Mouse (Mus musculus) C2C12 (cell line): Measurements from ENCODE around the gene Hoxa3. TPM values are rescaled to one million over a fixed set of nuclear protein-coding genes. Genes with fewer than 3 reads are reported as not detected.

Experiments used
- H3K27me3 ChIP-seq: one replicate; pipeline ENCODE4 v1.6.1; 2011; ENCODE audit not compliant: control insufficient read depth, insufficient read depth, insufficient read length
- H3K36me3 ChIP-seq: one replicate; pipeline ENCODE4 v1.6.1; 2011; ENCODE audit not compliant: control insufficient read depth, insufficient read depth
- H3K4me3 ChIP-seq: one replicate; pipeline ENCODE4 v1.5.1; 2011; ENCODE audit warnings: mild to moderate bottlenecking, control low read depth; ENCODE audit not compliant: poor library complexity, insufficient read depth, severe bottlenecking
- H3K79me2 ChIP-seq: one replicate; pipeline ENCODE4 v1.6.1; 2011; ENCODE audit not compliant: control insufficient read depth, insufficient read depth
- H3K79me3 ChIP-seq: one replicate; pipeline ENCODE4 v1.6.1; 2011; ENCODE audit warnings: low read depth, control low read depth
- H3ac ChIP-seq: one replicate; pipeline ENCODE3; 2011; ENCODE audit warnings: low read depth; ENCODE audit not compliant: control insufficient read depth, insufficient read length
- CEBPB ChIP-seq: IDR thresholded peaks from one replicate; pipeline ENCODE4 v1.6.1; 2011; ENCODE audit warnings: low read depth, mild to moderate bottlenecking, control low read depth, moderate library complexity
- CTCF ChIP-seq: IDR thresholded peaks from one replicate; pipeline ENCODE4 v1.5.1; 2011; ENCODE audit not compliant: control insufficient read depth, insufficient read depth, insufficient read length
- FOSL1 ChIP-seq: IDR thresholded peaks from one replicate; pipeline ENCODE4 v1.8.0; 2011; ENCODE audit warnings: mild to moderate bottlenecking, low read length; ENCODE audit not compliant: poor library complexity, insufficient read depth, severe bottlenecking
- MAX ChIP-seq: IDR thresholded peaks from one replicate; pipeline ENCODE4 v1.6.1; 2011; ENCODE audit warnings: mild to moderate bottlenecking, control low read depth
- MYOD1 ChIP-seq: IDR thresholded peaks from one replicate; pipeline ENCODE4 v1.6.1; 2011; ENCODE audit warnings: low read depth; ENCODE audit not compliant: control insufficient read depth, insufficient read length
- MYOG ChIP-seq: IDR thresholded peaks from one replicate; pipeline ENCODE4 v1.6.1; 2011; ENCODE audit not compliant: control insufficient read depth, insufficient read length; ENCODE audit errors: extremely low read depth
- USF1 ChIP-seq: IDR thresholded peaks from one replicate; pipeline ENCODE4 v1.6.1; 2011; ENCODE audit warnings: low read depth, mild to moderate bottlenecking, control low read depth, moderate library complexity
- polyA plus RNA-seq: library from polyadenylated mRNA; unstranded; fragments of >200 nt; fragmentation: generic; extraction: Trizol; gene quantifications from one replicate; pipeline ENCODE4 v1.2.1, GENCODE M21; 2012; ENCODE audit warnings: missing spikeins

Hoxa3 gene
- polyA plus RNA-seq, 1 experiment: 0.67 TPM

- no peak for TF ChIP-seq CTCF
- no peak for TF ChIP-seq USF1
- no peak for TF ChIP-seq MYOG
- no peak for TF ChIP-seq CEBPB
- TF ChIP-seq FOSL1: no peak
- no peak for TF ChIP-seq MAX
- TF ChIP-seq MYOD1: no peak
These were observed 55.5 kb downstream of the Hoxa3 start for GRCm38 (mm10) chr6:52157466-52158275.

DNA sequence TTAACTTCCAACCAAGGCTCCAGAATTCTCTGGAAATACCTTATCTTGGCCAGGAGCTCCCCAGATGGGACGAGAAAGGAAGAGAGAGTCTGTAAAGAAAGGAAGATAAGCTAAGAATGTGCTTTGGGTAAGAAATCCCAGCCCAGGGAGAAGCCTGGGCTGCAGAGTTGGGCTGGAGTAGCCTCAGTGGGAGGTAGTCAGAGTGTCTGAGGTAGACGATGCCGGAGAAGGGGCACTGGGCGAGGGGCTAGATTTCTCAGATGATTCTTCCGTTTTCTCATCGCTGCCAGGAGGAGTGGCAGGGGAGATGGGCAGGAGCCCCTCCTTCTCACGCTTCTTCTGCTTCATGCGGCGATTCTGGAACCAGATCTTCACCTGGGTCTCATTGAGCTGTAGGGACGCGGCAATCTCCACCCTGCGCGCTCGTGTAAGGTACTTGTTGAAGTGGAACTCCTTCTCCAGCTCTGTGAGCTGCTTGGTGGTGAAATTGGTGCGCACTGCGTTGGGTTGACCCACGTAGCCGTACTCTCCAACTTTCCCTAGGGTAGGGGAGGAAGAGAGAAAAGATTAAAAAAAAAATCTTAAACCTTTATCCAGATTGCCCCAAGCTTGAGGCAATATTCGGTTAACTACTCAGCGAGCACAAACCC, 56.5 kb downstream of the Hoxa3 start:
- no peaks in the 10 kb centered on the region for H3K27me3 ChIP-seq
- H3K4me3 ChIP-seq: no peak overlapping the region
- H3ac ChIP-seq: no peak overlapping the region
- peaks cover under 1% of the 10 kb centered on the region for H3K36me3 ChIP-seq
- no peak for TF ChIP-seq CTCF
- no peak for TF ChIP-seq CEBPB
- TF ChIP-seq FOSL1: no peak
- TF ChIP-seq MYOG: no peak
- no peak for TF ChIP-seq USF1
- TF ChIP-seq MAX: no peak
- no peak for TF ChIP-seq MYOD1
- peaks cover 11% of the 10 kb centered on the region for H3K79me3 ChIP-seq
- H3K79me2 ChIP-seq: peaks cover 29% of the 10 kb centered on the region

More at GRCm38 (mm10) chr6:52157466-52158275, 55.5 kb downstream of the Hoxa3 start:
- H3K4me3 ChIP-seq: peak overlapping the region; percentile 78
- H3K36me3 ChIP-seq: peaks cover 10% of the 10 kb centered on the region
- no peaks in the 10 kb centered on the region for H3K27me3 ChIP-seq
- peaks cover 38% of the 10 kb centered on the region for H3K79me2 ChIP-seq
- peak overlapping the region; percentile 10 for H3ac ChIP-seq
- peaks cover 15% of the 10 kb centered on the region for H3K79me3 ChIP-seq

- H3K4me3 ChIP-seq: no peak overlapping the region
- no peak overlapping the region for H3ac ChIP-seq
- no peaks in the 10 kb centered on the region for H3K36me3 ChIP-seq
- peaks cover 19% of the 10 kb centered on the region for H3K79me2 ChIP-seq
- no peaks in the 10 kb centered on the region for H3K27me3 ChIP-seq
- H3K79me3 ChIP-seq: peaks cover 8% of the 10 kb centered on the region
- TF ChIP-seq MYOG (no peak), MYOD1 (no peak), USF1 (no peak), CEBPB (no peak)
These were observed 57.7 kb downstream of the Hoxa3 start for GRCm38 (mm10) chr6:52155471-52155870.

DNA sequence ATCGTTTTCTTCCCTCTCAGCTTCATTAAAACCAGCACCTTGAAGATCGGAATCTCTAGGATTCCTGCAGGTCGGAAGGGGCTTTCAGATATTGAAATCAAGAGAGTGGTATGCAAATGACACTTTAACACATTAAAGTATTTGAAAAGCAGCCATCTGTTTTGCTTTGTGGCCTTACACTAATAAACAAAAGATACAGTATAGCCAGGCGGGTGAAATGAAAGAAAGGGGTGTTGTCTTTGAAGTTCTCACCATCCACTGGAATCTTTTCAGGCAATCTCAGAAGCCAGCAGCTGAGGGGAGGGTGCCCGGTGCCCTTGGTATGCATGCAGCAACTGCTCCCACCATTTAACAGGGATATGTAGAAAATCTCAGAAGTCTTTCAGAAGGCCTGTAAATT, 59.1 kb downstream of the Hoxa3 start:
- H3ac ChIP-seq: no peak overlapping the region
- H3K27me3 ChIP-seq: no peaks in the 10 kb centered on the region
- H3K4me3 ChIP-seq: no peak overlapping the region
- peaks cover 6% of the 10 kb centered on the region for H3K79me2 ChIP-seq
- peaks cover under 1% of the 10 kb centered on the region for H3K79me3 ChIP-seq
- H3K36me3 ChIP-seq: no peaks in the 10 kb centered on the region
- TF ChIP-seq USF1 (no peak), FOSL1 (no peak), MAX (no peak), MYOG (no peak), CTCF (no peak), CEBPB (no peak), MYOD1 (no peak)

DNA sequence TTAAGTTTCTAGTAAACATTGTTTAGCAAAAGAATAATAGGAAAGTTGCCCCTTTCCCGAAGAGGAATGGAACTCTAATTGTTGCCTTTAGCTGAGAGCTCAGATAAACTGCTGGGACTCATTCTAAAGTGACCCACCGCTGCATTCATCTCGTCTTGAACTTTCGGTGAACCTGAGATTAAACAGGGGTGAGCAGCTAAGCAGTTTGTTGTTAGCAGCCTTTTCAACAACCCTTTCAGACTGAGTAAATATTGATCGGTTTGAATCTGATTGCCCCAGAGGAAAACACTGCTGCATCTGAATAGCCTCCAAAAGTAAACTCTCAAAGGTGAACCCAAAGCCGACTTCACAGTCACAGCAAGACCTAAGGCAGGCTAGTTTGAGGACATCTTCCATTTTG, 59.9 kb downstream of the Hoxa3 start:
- Histone ChIP-seq H3K79me2 (no peaks in the 10 kb centered on the region), H3K79me3 (no peaks in the 10 kb centered on the region), H3K36me3 (no peaks in the 10 kb centered on the region), H3K27me3 (no peaks in the 10 kb centered on the region), H3ac (no peak overlapping the region), H3K4me3 (no peak overlapping the region)
- TF ChIP-seq CEBPB (no peak), USF1 (no peak), CTCF (no peak), MAX (no peak), MYOD1 (no peak), FOSL1 (no peak), MYOG (no peak)
